Comparison of ENCODE assay signal across 8 mouse cellular contexts in genomic region chr11:70650322-70651175, GRCm38 (mm10). TPM values are rescaled to one million over a fixed set of nuclear protein-coding genes. Genes with fewer than 3 reads are reported as not detected.
DNase-seq lines count a peak whose midpoint lies in the region; ATAC-seq and TF ChIP-seq lines count a peak whose summit lies in the region.

No protein-coding gene starts in this region.

- DNase-seq in hindbrain, postnatal 0 days (ENCODE audit: low spot score) = no peak
- peak; percentile 82 for DNase-seq in CH12.LX (ENCODE audit: extremely low read depth)
- no peak for DNase-seq in cerebellum, adult 11-12 months
- no peak for DNase-seq in right cerebral cortex, postnatal 14 days
- no peak for DNase-seq in urinary bladder, postnatal 4 days (ENCODE audit: low spot score in 2 of 2)

- H3K27me3 ChIP-seq in hindbrain, embryonic 13.5 days = no peaks in the 10 kb centered on the region
- H3K27me3 ChIP-seq in hindbrain, postnatal 0 days (ENCODE audit: insufficient read depth, low read length) = no peaks in the 10 kb centered on the region
- H3K27me3 ChIP-seq in CH12.LX (replicated peaks) = no peaks in the 10 kb centered on the region

- peaks cover 76% of the 10 kb centered on the region for H3K79me2 ChIP-seq in CH12.LX (replicated peaks; ENCODE audit: control insufficient read depth, extremely low read depth, insufficient read depth, poor library complexity, severe bottlenecking)

- H3K27ac ChIP-seq in hindbrain, embryonic 13.5 days = peak overlapping the region; percentile 18; the same call in 1 of the 2 replicates
- H3K27ac ChIP-seq in hindbrain, postnatal 0 days = no peak overlapping the region
- peak overlapping the region; percentile 55 for H3K27ac ChIP-seq in CH12.LX (ENCODE audit: insufficient read depth, low read depth)

- no peaks in the 10 kb centered on the region for H3K9me3 ChIP-seq in hindbrain, embryonic 13.5 days
- H3K9me3 ChIP-seq in hindbrain, postnatal 0 days (ENCODE audit: low read length) = no peaks in the 10 kb centered on the region
- no peaks in the 10 kb centered on the region for H3K9me3 ChIP-seq in CH12.LX (replicated peaks; ENCODE audit: low read length)

- TF ChIP-seq EP300 in CH12.LX (IDR thresholded peaks at IDR 0.05; ENCODE audit: low read length) = 0 out of 2 replicates have a peak, but pooled peaks have one; percentile 24

- no peak for TF ChIP-seq CTCF in hindbrain, postnatal 0 days (IDR thresholded peaks at IDR 0.05; ENCODE audit: low read depth)
- TF ChIP-seq CTCF in CH12.LX (conservative IDR thresholded peaks at IDR 0.05 in 1 of 2, IDR thresholded peaks at IDR 0.05 in 1 of 2; ENCODE audit: low read depth in 2 of 2, low read length in 2 of 2) = no peak

- no peak overlapping the region for H3K4me2 ChIP-seq in hindbrain, embryonic 13.5 days
- no peak overlapping the region for H3K4me2 ChIP-seq in hindbrain, postnatal 0 days (ENCODE audit: low read depth, low read length)
- H3K4me2 ChIP-seq in CH12.LX (ENCODE audit: insufficient read depth, low read depth, poor library complexity, severe bottlenecking) = peak overlapping the region; percentile 50

- peak overlapping the region; percentile 8; the same call in 1 of the 2 replicates for H3K4me3 ChIP-seq in hindbrain, embryonic 13.5 days
- no peak overlapping the region for H3K4me3 ChIP-seq in hindbrain, postnatal 0 days (ENCODE audit: low read length)
- peak overlapping the region in 1 of 3 experiments; percentile 7 for H3K4me3 ChIP-seq in CH12.LX (replicated peaks in 1 of 3; ENCODE audit: low read depth in 2 of 3, low read length in 2 of 3, poor library complexity in 1 of 3)

- in situ Hi-C loops in CH12.LX (cut with MboI; ENCODE audit: low pct_ligation_motif_present, low pct_unique_long_range_greater_than_20kb, low sequenced_read_pairs) = no loop called here

- peaks cover 40% of the 10 kb centered on the region for H3K36me3 ChIP-seq in hindbrain, embryonic 13.5 days
- H3K36me3 ChIP-seq in hindbrain, postnatal 0 days (ENCODE audit: insufficient read depth, low read length) = peaks cover 28% of the 10 kb centered on the region
- peaks cover 38 to 53% of the 10 kb centered on the region in 2 experiments for H3K36me3 ChIP-seq in CH12.LX (replicated peaks in 1 of 2; ENCODE audit: control insufficient read depth in 1 of 2, insufficient read depth in 1 of 2, low read length in 1 of 2)

- H3K4me1 ChIP-seq in hindbrain, embryonic 13.5 days (replicated peaks) = peaks cover 69% of the 10 kb centered on the region
- H3K4me1 ChIP-seq in hindbrain, postnatal 0 days (ENCODE audit: insufficient read depth, low read length) = peaks cover 19% of the 10 kb centered on the region
- H3K4me1 ChIP-seq in CH12.LX (ENCODE audit: control insufficient read depth in 1 of 2, insufficient read depth in 2 of 2) = peaks cover 22 to 49% of the 10 kb centered on the region in 2 experiments

- peak; percentile 61 for TF ChIP-seq POLR2A in CH12.LX (IDR thresholded peaks at IDR 0.05; ENCODE audit: low read depth, low read length)

- dilution Hi-C loops in CH12.LX (cut with MboI; ENCODE audit: extremely low pct_ligation_motif_present, extremely low pct_unique_long_range_greater_than_20kb, low sequenced_read_pairs) = no loop called here

- peak overlapping the region; percentile 43 for H3K9ac ChIP-seq in hindbrain, embryonic 13.5 days
- H3K9ac ChIP-seq in hindbrain, postnatal 0 days (replicated peaks; ENCODE audit: low read length) = no peak overlapping the region
- peak overlapping the region; percentile 9; the same call in 1 of the 2 replicates for H3K9ac ChIP-seq in CH12.LX (ENCODE audit: insufficient read depth, low read depth)

- no peak for TF ChIP-seq RAD21 in CH12.LX (IDR thresholded peaks at IDR 0.05; ENCODE audit: low read depth, low read length)

- 88% methylated on average over 12 of the region's 12 CpGs for WGBS in hindbrain, embryonic 13.5 days
- WGBS in hindbrain, postnatal 0 days = 76% methylated on average over 12 of the region's 12 CpGs

- ATAC-seq in hindbrain, embryonic 13.5 days (ENCODE audit: low FRiP score) = no peak
- ATAC-seq in hindbrain, postnatal 0 days = no peak
- ATAC-seq in granulocyte monocyte progenitor cell, adult 5-6 weeks (replicated peaks; ENCODE audit: poor library complexity, severe bottlenecking) = peak; percentile 15
- peak; percentile 5; the same call in 1 of the 2 replicates for ATAC-seq in megakaryocyte progenitor cell, adult 5-6 weeks (replicated peaks; ENCODE audit: poor library complexity)

TF ChIP-seq in CH12.LX, 34 proteins besides CTCF, POLR2A, EP300 and RAD21 (continues in another document):
- TF ChIP-seq ETS1 (conservative IDR thresholded peaks at IDR 0.05; ENCODE audit: low read depth, low read length) (no peak), ZC3H11A (IDR thresholded peaks at IDR 0.05; ENCODE audit: low read depth, low read length) (no peak), RCOR1 (conservative IDR thresholded peaks at IDR 0.05; ENCODE audit: low read depth, low read length) (0 out of 2 replicates have a peak, but pooled peaks have one; percentile 13), IRF4 (IDR thresholded peaks at IDR 0.05; ENCODE audit: low read depth, low read length) (peak; percentile 70), PAX5 (IDR thresholded peaks at IDR 0.05; ENCODE audit: low read length) (no peak), MAZ (IDR thresholded peaks at IDR 0.05; ENCODE audit: low read depth, low read length) (peak; percentile 88), BHLHE40 (IDR thresholded peaks at IDR 0.05; ENCODE audit: low read depth, low read length) (no peak), GABPA (IDR thresholded peaks at IDR 0.05; ENCODE audit: insufficient replicate concordance, low read depth, low read length) (no peak)

RNA-seq across cellular contexts. Expression of gene Slc25a11, which starts 3.3 kb away (rescaled TPM):
- 159 and 173 TPM in 2 replicates for polyA plus RNA-seq in hindbrain, embryonic 13.5 days (2015; fragmentation: Nextera tagmentation; extraction: Ambion mirVana)
- total RNA-seq in hindbrain, postnatal 0 days (2014; rRNA removed) = 154 and 160 TPM in 2 replicates
- 168 and 171 TPM in 2 replicates for polyA plus RNA-seq in hindbrain, postnatal 0 days (2015; fragmentation: Nextera tagmentation; extraction: Ambion mirVana)
- total RNA-seq in CH12.LX (2012; rRNA removed) (96.9 and 99.0 TPM in 2 replicates), CH12.LX (2014; rRNA removed) (121 and 135 TPM in 2 replicates)
- polyA plus RNA-seq in CH12.LX (2012; ENCODE audit: insufficient read length, low read depth) = 127 and 132 TPM in 2 replicates
- total RNA-seq in granulocyte monocyte progenitor cell, adult 5-6 weeks (2014; fragmentation: Nextera tagmentation) = 80.9 and 91.7 TPM in 2 replicates
- 63.3 and 67.7 TPM in 2 replicates for total RNA-seq in granulocyte monocyte progenitor cell, adult 5-6 weeks (2017)
- total RNA-seq in megakaryocyte progenitor cell, adult 5-6 weeks (2015) = 59.5 and 73.9 TPM in 2 replicates
- 46.6 and 52.7 TPM in 2 replicates for total RNA-seq in megakaryocyte progenitor cell, adult 5-6 weeks (2017)

RNA-seq across cellular contexts. Expression of gene Rnf167, which starts 3.5 kb away (rescaled TPM):
- 109 TPM in 2 replicates for polyA plus RNA-seq in hindbrain, embryonic 13.5 days (2015; fragmentation: Nextera tagmentation; extraction: Ambion mirVana)
- total RNA-seq in hindbrain, postnatal 0 days (2014; rRNA removed) = 70.2 and 87.3 TPM in 2 replicates
- polyA plus RNA-seq in hindbrain, postnatal 0 days (2015; fragmentation: Nextera tagmentation; extraction: Ambion mirVana) = 100 and 105 TPM in 2 replicates
- total RNA-seq in CH12.LX (2012; rRNA removed) (23.5 and 24.0 TPM in 2 replicates), CH12.LX (2014; rRNA removed) (24.1 and 25.5 TPM in 2 replicates)
- 28.0 and 31.7 TPM in 2 replicates for polyA plus RNA-seq in CH12.LX (2012; ENCODE audit: insufficient read length, low read depth)
- 35.4 and 51.1 TPM in 2 replicates for total RNA-seq in granulocyte monocyte progenitor cell, adult 5-6 weeks (2014; fragmentation: Nextera tagmentation)
- total RNA-seq in granulocyte monocyte progenitor cell, adult 5-6 weeks (2017) = 32.7 and 34.6 TPM in 2 replicates
- 39.3 and 44.8 TPM in 2 replicates for total RNA-seq in megakaryocyte progenitor cell, adult 5-6 weeks (2015)
- 30.7 and 37.4 TPM in 2 replicates for total RNA-seq in megakaryocyte progenitor cell, adult 5-6 weeks (2017)

RNA-seq across cellular contexts. Expression of gene Pfn1, which starts 3.9 kb away (rescaled TPM):
- 851 and 865 TPM in 2 replicates for polyA plus RNA-seq in hindbrain, embryonic 13.5 days (2015; fragmentation: Nextera tagmentation; extraction: Ambion mirVana)
- total RNA-seq in hindbrain, postnatal 0 days (2014; rRNA removed) = 460 and 560 TPM in 2 replicates
- 606 and 634 TPM in 2 replicates for polyA plus RNA-seq in hindbrain, postnatal 0 days (2015; fragmentation: Nextera tagmentation; extraction: Ambion mirVana)
- 1,045 and 1,143 TPM in 2 replicates for total RNA-seq in CH12.LX (2012; rRNA removed)
- total RNA-seq in CH12.LX (2014; rRNA removed) = 799 and 844 TPM in 2 replicates
- 2,575 and 2,624 TPM in 2 replicates for polyA plus RNA-seq in CH12.LX (2012; ENCODE audit: insufficient read length, low read depth)
- 1,205 and 1,364 TPM in 2 replicates for total RNA-seq in granulocyte monocyte progenitor cell, adult 5-6 weeks (2014; fragmentation: Nextera tagmentation)
- total RNA-seq in granulocyte monocyte progenitor cell, adult 5-6 weeks (2017) = 425 and 461 TPM in 2 replicates
- 1,057 and 1,218 TPM in 2 replicates for total RNA-seq in megakaryocyte progenitor cell, adult 5-6 weeks (2015)
- total RNA-seq in megakaryocyte progenitor cell, adult 5-6 weeks (2017) = 491 and 574 TPM in 2 replicates

RNA-seq across cellular contexts. Expression of gene Eno3, which starts 6.5 kb away (rescaled TPM):
- polyA plus RNA-seq in hindbrain, embryonic 13.5 days (2015; fragmentation: Nextera tagmentation; extraction: Ambion mirVana) = 7.1 and 9.2 TPM in 2 replicates
- 12.4 and 17.7 TPM in 2 replicates for total RNA-seq in hindbrain, postnatal 0 days (2014; rRNA removed)
- 5.9 and 8.3 TPM in 2 replicates for polyA plus RNA-seq in hindbrain, postnatal 0 days (2015; fragmentation: Nextera tagmentation; extraction: Ambion mirVana)
- total RNA-seq in CH12.LX (2012; rRNA removed) (11.0 and 11.2 TPM in 2 replicates), CH12.LX (2014; rRNA removed) (22.9 and 23.0 TPM in 2 replicates)
- polyA plus RNA-seq in CH12.LX (2012; ENCODE audit: insufficient read length, low read depth) = 26.4 and 27.5 TPM in 2 replicates
- 14.9 and 18.9 TPM in 2 replicates for total RNA-seq in granulocyte monocyte progenitor cell, adult 5-6 weeks (2014; fragmentation: Nextera tagmentation)
- 4.5 and 5.9 TPM in 2 replicates for total RNA-seq in granulocyte monocyte progenitor cell, adult 5-6 weeks (2017)
- total RNA-seq in megakaryocyte progenitor cell, adult 5-6 weeks (2015) = 4.1 and 6.2 TPM in 2 replicates
- 7.2 and 9.5 TPM in 2 replicates for total RNA-seq in megakaryocyte progenitor cell, adult 5-6 weeks (2017)

RNA-seq across cellular contexts. Expression of gene Gp1ba, which starts 11.6 kb away (rescaled TPM):
- 0.16 and 0.21 TPM in 2 replicates for polyA plus RNA-seq in hindbrain, embryonic 13.5 days (2015; fragmentation: Nextera tagmentation; extraction: Ambion mirVana)
- not detected in 2 replicates for total RNA-seq in hindbrain, postnatal 0 days (2014; rRNA removed)
- 0.24 and 0.42 TPM in 2 replicates for polyA plus RNA-seq in hindbrain, postnatal 0 days (2015; fragmentation: Nextera tagmentation; extraction: Ambion mirVana)
- total RNA-seq in CH12.LX (2012; rRNA removed) (0.25 TPM in 2 replicates), CH12.LX (2014; rRNA removed) (not detected in 2 replicates)
- polyA plus RNA-seq in CH12.LX (2012; ENCODE audit: insufficient read length, low read depth) = 0.84 and 1.1 TPM in 2 replicates
- total RNA-seq in granulocyte monocyte progenitor cell, adult 5-6 weeks (2014; fragmentation: Nextera tagmentation) = not detected in 2 replicates
- not detected in 2 replicates for total RNA-seq in granulocyte monocyte progenitor cell, adult 5-6 weeks (2017)
- total RNA-seq in megakaryocyte progenitor cell, adult 5-6 weeks (2015) = 0.66 and 2.3 TPM in 2 replicates
- total RNA-seq in megakaryocyte progenitor cell, adult 5-6 weeks (2017) = 0.08 and 0.20 TPM in 2 replicates

Comparison
In these comparisons a context has a peak if more than half of its experiments do, and no peak if none do; other contexts are left out.
1. ATAC-seq: peak in granulocyte monocyte progenitor cell, adult 5-6 weeks (single experiment) and megakaryocyte progenitor cell, adult 5-6 weeks (single experiment); none in hindbrain, embryonic 13.5 days (single experiment) and hindbrain, postnatal 0 days (single experiment).